Mouse (Mus musculus) embryonic fibroblast, embryonic 13.5 days (primary cell): ENCODE results near the gene Gm960. TPM values are rescaled to one million over a fixed set of nuclear protein-coding genes. Genes with fewer than 3 reads are reported as not detected.

ENCODE experiments used
- H3K27ac ChIP-seq: 2 replicates; pipeline ENCODE4 v1.5.1; 2012; ENCODE audit warnings: low read length, control low read depth, inconsistent platforms; ENCODE audit not compliant: insufficient read depth
- H3K4me1 ChIP-seq: 2 replicates; pipeline ENCODE4 v1.6.1; 2011; ENCODE audit warnings: low read length; ENCODE audit not compliant: control insufficient read depth, insufficient read depth
- H3K4me3 ChIP-seq: 2 replicates; pipeline ENCODE4 v1.5.1; 2011; ENCODE audit warnings: mild to moderate bottlenecking, control low read depth, low read length; ENCODE audit not compliant: insufficient read depth
- CTCF ChIP-seq: IDR thresholded peaks from 2 replicates; pipeline ENCODE4 v1.5.1; 2011; ENCODE audit warnings: mild to moderate bottlenecking, control low read depth, low read length, moderate library complexity, borderline replicate concordance; ENCODE audit not compliant: insufficient read depth
- POLR2A ChIP-seq: IDR thresholded peaks from 2 replicates; pipeline ENCODE4 v1.6.1; 2011; ENCODE audit warnings: low read depth, mild to moderate bottlenecking, control low read depth, low read length, moderate library complexity
- polyA plus RNA-seq: library from polyadenylated mRNA; stranded (reverse); fragments of >200 nt; gene quantifications from 2 replicates; pipeline ENCODE4 v1.2.4, GENCODE M21; 2011; ENCODE audit warnings: low read depth; ENCODE audit not compliant: missing spikeins, insufficient read length

Gm960 gene
- polyA plus RNA-seq, 1 experiment: not detected

DNA sequence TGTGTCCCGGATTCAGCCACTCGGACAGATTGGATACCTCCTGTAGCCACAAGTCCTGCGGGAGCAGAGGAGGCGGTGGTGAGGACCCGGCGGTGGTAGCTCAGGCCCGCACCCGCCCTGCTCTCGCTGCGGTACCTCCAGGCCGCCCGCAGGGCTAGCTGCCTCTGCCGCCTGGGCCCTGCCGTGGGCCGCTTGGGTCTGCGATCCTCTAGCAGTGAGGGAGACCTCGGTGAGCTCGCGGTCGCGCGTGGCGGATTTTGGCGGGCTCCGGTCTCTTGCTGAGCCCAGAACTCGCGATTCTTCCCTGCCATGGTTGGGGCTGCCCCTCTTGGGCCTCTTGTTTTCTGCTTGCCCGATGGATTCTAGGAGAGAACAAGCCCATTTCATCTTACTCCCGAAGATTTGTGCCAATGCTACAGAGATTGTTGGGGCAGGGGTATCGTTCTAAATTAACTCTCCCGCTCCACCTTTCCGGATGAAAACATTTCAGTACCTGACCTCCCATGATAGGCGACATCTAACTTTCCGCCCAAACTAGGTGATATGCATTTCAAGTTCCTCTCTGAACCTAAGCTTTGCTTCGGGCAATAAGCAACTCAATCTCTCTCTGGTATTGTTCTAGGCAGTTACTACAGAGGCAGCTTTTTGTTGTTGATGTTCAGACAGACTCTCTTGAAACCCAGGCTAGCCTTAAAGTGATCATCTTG is 72.5 kb downstream of the Gm960 start:
- Histone ChIP-seq H3K27ac (peak overlapping the region; percentile 37), H3K4me1 (0 out of 2 replicates have a peak, but pooled peaks cover 6% of the 10 kb centered on the region), H3K4me3 (peak overlapping the region; percentile 88)
- TF ChIP-seq POLR2A (no peak), CTCF (no peak)

DNA sequence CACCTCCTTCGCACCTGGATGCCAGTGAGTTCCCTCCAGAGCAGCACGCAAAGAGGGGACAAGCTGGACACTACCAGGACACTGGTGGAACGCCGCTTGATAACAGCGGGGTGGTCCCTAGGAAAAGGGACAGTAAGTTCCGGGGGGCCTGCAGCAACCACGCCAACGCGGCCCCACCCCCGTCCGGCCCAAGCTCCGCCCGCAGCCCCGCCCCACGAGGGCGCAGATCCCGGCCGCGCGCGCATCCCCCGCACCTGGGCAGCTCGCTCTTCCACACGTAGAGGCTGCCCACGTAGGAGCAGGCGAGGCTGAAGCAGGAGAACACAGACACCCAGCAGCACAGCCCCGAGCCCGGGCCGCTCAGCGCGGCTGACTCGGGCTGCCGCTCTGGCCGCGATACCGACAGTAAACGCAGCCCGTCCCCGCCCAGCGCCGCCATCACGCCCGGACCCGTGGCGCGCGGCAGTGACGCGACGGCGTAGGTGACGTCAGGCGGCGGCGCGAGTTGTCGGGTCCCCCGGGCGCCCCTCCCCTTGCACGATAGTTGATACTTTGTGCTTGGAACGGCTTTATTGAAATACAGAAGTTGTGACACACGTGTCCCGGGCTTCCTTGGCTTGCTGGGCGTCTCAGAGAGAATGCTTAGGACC is 73.2 kb downstream of the Gm960 start, which contains the start of gene Rce1:
Rce1 (minus strand) TSS at position 463 of the 650 bp plus-strand sequence.
- Histone ChIP-seq H3K27ac (peak within 1 kb of the TSS; percentile 64), H3K4me3 (peak within 1 kb of the TSS; percentile 88), H3K4me1 (0 out of 2 replicates have a peak, but pooled peaks cover 6% of the 10 kb centered on the region)
- TF ChIP-seq CTCF (no peak), POLR2A (peak; percentile 51; the same call in 1 of the 2 replicates)

DNA sequence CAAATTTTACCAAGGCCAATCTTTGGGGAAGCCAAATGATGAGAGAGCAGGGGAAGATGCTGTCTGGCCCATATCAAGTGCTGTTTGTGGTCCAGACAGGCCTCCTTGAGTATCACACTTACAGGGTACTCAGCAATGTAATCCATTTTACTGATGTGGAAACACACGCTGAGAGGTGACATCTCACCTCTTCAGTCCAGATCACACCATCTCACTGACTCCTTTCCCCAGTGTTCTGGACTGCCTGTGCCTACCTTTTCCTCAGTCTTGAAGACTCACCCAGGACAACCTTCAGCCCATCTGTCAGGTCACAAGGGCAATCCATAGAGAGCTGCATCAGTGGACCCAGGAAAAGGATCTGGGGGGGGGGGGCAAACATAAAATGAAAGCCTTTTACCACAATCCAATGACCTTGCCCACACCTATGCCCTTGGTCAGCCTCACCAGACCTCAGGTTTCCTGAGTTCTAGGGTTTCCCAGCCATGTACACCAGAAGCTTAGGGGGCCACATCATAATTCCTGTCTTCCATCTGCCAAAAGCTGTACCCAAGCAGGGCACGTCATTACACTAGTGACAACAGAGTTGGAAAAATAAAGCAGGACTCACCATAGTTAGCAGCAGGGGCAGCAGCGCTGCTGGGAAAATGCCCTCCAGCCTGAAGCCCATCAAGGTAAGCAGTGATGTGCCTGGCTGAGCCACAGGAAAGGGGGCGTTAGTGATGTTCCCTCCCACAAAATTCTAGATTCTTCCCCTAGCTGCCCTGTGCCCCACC is 73.9 kb downstream of the Gm960 start:
- peak overlapping the region; percentile 88 for H3K4me3 ChIP-seq
- H3K4me1 ChIP-seq: 0 out of 2 replicates have a peak, but pooled peaks cover 6% of the 10 kb centered on the region
- TF ChIP-seq CTCF (no peak), POLR2A (no peak)
- no peak overlapping the region for H3K27ac ChIP-seq

DNA sequence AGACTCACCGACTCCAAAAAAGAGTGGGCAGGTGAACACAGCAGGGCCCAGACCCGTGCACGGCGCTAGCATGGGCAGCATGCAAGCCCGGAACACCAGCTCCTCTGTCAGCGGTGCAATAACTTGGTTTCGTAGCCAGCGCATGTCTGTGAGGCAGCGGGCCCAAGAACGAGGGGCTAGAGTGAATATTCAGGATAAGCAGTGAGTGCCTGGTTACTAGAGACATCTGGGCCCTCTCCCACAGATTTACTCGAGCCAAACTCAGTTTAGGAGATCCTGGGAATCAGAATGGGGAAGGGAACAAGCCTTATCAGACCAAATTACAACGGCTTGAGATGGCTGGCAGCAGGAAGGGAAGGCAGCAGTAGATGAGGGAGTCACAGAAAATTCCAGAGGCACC is 74.5 kb downstream of the Gm960 start:
- TF ChIP-seq CTCF: no peak
- TF ChIP-seq POLR2A: no peak
- Histone ChIP-seq H3K4me3 (no peak overlapping the region), H3K4me1 (0 out of 2 replicates have a peak, but pooled peaks cover 6% of the 10 kb centered on the region), H3K27ac (no peak overlapping the region)

DNA sequence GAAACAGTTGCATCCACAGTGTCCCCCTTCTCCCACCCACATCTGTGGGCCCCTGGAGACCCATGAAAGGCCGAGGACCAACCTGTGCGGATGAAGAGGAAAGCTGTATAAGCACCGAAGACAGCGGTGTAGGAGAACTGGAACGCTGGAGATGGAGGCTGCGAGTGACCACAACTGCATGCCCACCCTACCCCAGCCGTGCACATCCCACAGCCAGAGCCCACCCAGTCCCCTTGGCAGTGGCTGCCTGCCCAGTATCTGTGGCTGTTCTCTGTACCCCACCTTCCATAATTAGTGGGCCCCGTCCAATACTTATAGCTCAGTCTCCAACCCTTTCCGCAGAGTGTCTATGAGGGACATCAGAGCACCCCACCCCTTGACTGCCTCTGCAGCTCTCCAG is 75.0 kb downstream of the Gm960 start:
- no peak overlapping the region for H3K4me3 ChIP-seq
- TF ChIP-seq CTCF (no peak), POLR2A (no peak)
- H3K4me1 ChIP-seq: 0 out of 2 replicates have a peak, but pooled peaks cover 6% of the 10 kb centered on the region
- H3K27ac ChIP-seq: no peak overlapping the region

DNA sequence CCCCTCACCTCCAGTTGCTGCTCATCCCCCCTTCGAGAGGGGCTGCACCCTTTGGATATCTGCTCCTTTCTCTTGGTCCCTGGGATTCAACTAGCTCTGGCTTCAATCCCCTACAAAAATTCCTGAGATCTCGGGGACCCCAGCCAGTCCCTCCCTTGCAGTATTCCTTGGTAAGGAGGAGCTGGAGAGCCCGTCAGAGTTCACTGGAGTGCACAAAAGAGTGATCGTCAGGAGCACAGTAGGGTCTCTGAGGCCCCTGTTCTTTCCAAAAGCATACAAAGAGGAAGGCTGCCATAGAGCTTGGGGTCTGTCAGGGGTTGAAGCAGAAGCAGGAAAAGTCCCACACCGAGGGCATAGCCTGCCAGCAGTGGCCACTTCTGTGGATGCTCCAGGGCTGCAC is 75.7 kb downstream of the Gm960 start:
- 0 out of 2 replicates have a peak, but pooled peaks cover 6% of the 10 kb centered on the region for H3K4me1 ChIP-seq
- no peak overlapping the region for H3K4me3 ChIP-seq
- no peak for TF ChIP-seq POLR2A
- TF ChIP-seq CTCF: no peak
- no peak overlapping the region for H3K27ac ChIP-seq

DNA sequence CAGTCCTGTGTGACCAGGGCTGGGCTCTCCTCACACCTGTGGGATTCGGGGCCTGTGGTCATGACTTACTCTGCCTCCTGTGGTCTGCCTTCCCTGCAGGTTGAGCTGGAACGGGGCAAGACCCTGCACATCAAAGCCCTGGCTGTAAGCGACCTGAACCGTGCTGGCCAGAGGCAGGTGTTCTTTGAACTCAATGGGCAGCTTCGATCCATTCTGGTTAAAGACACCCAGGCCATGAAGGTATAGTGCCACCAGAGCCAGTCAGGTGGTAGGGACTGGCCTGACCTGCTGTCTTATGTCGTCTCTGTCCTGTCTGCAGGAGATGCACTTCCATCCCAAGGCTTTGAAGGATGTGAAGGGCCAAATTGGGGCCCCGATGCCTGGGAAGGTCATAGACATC is 77.7 kb downstream of the Gm960 start:
- 0 out of 2 replicates have a peak, but pooled peaks cover 2% of the 10 kb centered on the region for H3K4me1 ChIP-seq
- TF ChIP-seq CTCF: no peak
- TF ChIP-seq POLR2A: no peak
- no peak overlapping the region for H3K4me3 ChIP-seq
- H3K27ac ChIP-seq: no peak overlapping the region

DNA sequence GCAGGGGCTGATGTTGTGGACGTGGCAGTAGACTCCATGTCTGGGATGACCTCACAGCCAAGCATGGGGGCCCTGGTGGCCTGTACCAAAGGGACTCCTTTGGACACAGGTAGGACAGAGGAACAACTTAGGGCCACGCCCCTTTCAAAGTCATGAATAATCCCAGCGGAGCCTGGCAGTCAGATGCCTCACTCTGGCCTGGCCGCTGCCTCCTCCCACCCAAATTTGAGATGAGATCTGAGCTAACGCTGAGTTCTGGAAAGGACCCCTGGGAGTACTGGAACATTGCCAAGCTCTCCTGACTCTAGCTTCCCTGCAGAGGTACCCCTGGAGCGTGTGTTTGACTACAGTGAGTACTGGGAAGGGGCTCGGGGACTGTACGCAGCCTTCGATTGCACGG is 79.0 kb downstream of the Gm960 start:
- 0 out of 2 replicates have a peak, but pooled peaks cover 2% of the 10 kb centered on the region for H3K4me1 ChIP-seq
- H3K27ac ChIP-seq: no peak overlapping the region
- no peak overlapping the region for H3K4me3 ChIP-seq
- TF ChIP-seq CTCF (no peak), POLR2A (no peak)

DNA sequence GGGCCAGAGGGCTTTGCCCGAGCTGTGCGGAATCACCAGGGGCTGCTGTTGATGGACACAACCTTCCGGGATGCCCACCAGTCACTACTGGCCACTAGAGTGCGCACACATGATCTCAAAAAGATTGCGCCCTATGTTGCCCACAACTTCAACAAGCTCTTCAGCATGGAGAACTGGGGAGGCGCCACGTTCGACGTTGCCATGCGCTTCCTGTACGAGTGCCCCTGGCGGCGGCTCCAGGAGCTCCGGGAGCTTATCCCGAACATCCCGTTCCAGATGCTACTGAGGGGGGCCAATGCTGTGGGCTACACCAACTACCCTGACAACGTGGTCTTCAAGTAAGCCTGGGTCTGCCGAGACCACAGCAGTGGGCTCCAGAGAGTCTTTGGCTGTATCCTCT is 80.3 kb downstream of the Gm960 start:
- no peak overlapping the region for H3K4me3 ChIP-seq

More for the DNA sequence above, 80.3 kb downstream of the Gm960 start:
- Histone ChIP-seq H3K27ac (no peak overlapping the region), H3K4me1 (no peaks in the 10 kb centered on the region)
- TF ChIP-seq POLR2A (no peak), CTCF (0 out of 2 replicates have a peak, but pooled peaks have one; percentile 2)
